Mouse (Mus musculus) gastrocnemius, adult 18-20 months (tissue): ENCODE data around the gene Ccdc175. TPM values are rescaled to one million over a fixed set of nuclear protein-coding genes. Genes with fewer than 3 reads are reported as not detected.

Experiments
- DNase-seq: peaks from one replicate; pipeline ENCODE4 v3.0.0; 2021; ENCODE audit warnings: low spot score
- long read RNA-seq, 2 experiments: library from polyadenylated mRNA; stranded (forward); transcript quantifications; one replicate each; pipeline ENCODE4 v2.0.0; 2021
- total RNA-seq, 2 experiments: library from RNA; stranded (reverse); gene quantifications; 2 replicates each; pipeline ENCODE4 v1.2.3; 2021

Gene Ccdc175
- total RNA-seq: not detected
- long read RNA-seq, experiment 1: 0 reads
- long read RNA-seq, experiment 2: 0 reads

DNA sequence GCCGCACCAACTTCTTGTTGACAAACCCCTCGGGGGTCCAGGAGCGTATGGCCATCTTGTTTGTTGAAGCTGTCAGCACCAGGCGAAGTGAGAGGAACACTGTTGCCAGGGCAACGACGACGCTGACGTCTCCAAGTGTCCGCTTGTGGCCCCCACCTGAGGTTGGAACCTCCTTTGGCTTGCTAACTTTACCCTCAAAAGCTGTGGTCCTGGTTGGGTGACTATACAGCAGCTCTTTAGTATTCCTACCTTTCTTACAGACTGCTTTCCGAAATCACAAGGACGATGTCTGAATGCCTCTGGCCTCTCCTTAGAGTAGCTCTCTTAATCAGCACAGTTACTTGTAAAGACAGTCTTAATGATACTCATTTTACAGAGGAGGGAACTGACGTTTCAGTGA lies at the start of gene Ccdc175:
TSS of gene Ccdc175 (minus strand) at position 101 of the 400 bp plus-strand sequence.
- no peak for DNase-seq

DNA sequence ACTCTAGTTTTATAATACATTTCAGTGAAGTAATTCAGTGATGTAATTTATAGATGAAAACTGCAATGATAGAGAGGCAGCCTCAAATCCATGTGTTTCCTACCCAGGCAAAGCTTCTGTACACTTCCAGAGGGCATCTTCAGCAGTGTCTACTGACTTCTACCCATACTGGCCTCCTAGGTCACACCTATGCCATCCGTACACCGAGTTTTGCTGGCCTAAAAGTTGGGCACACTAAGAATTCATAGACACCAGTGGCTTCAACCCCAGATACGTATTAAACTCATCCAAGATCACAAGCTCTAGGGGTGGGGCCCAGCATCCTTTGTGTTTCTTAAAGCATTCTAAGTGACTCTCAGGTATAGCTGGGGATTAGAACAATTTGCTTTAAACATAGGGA lies 49.3 kb upstream of the Ccdc175 start:
- DNase-seq: no peak

DNA sequence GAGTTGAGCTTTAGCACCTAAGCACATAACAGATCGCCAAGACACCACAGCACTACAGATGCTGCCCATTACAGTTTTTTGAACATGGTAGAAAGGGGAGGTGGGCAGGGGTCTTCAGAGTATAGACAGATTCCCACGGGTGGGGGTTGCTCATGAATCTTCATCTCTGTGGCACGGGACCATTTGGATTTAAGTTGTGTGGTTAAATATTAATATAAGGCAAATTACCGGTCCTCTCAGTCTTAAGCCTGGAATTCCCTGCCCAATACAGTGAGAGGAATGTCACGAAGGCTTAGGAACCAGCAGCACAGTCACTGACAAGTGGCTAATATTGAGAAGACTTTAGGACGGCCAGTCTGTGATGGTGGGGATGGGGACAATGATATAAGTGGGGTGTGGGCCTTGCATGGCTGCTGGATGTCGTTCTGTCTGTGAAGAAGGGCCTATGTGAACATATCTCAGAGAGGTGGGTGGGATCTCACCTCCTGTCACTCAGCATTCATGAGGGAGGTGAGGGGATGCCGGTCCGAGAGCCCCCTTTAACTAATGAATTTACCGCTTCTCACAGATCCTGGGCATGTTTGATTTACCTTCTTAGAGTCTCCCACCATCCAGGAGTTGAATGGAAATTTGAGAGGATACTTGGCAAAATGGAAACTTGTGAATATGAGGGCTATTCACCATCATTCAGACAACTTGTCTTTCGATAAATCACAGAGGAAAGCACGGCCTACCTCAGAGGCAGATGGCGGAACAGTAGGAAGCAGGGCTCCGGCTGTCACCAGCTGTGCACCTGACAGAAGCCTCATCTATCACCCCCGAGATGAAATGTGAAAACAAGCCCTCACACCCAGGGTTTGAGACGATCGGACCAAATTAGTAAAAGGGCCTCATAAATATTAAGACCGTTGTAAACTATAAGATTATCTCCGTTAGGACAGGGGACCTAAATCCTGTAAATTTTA lies 48.3 kb upstream of the Ccdc175 start:
- no peak for DNase-seq

DNA sequence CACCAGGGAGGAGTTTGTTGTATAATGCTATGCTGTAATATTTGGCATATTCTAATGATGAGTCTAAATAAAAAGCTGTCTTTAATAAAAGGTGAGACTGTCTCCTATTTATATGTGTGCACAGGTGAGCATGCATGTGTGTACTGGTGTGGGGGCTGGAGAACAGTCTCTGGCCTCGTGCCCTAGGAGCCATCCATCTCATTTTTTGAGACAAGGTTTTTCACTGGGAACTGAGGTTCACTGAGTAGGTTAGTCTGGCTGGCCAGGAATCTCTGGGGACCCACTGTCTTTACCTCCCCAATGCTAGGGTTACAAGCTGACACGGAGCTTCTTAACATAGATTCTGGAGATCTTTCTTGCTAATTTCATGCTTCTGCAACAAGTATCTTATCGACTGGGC lies 47.3 kb upstream of the Ccdc175 start:
- no peak for DNase-seq

DNA sequence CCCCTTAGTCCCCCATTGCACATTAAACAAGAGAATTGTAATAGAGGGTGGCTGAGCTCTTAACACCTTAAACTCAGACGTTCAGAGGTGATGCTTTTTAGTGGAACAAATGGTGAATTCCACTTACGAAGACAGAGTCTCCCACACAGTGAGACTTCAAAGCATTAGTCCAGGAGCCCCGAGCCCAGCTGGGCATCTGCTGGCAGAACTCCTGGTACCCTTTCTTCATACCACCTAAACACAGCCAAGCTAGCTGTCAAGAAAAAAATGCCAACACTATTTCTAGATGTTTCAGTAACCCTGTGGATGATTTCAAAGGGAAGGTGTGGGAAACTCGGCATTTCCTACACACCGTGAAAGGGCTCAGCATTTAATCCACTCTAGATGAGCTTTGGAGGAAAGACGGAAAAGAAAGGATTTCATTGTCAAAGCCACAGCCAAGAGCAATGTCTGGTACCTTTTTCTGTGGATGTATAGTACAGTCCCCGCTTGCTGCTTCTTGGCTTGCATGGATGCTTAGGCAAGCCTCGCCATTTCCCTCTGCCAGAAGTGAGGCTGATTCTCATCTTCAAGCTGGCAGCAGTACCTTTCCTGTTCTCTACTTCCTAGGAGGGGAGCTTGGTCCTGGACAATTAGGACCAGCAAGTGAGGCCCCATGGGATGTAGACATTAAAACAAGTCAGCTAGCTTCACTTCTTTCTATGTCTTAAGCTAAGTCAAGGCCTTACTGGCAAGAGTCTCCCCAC lies 44.8 kb upstream of the Ccdc175 start:
- no peak for DNase-seq

DNA sequence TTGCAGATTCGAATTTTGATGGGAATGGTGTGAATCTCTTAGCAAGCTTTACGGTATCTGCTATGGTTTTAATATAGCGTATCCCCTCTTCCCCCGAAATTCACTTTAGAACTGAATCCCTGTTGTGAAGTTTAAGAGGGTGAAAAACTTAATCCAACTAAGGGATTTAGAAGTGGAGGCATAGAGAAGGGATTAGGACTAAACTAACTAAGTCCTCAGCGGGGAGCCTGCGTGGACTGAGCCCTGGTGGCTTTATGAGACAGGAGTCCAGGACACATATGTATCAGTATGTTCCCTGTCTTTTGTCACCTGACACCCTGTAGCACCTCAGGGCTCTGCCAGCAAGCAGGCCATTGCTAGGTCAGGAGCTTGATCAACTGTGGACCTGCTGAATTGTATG lies 42.9 kb upstream of the Ccdc175 start:
- DNase-seq: no peak

DNA sequence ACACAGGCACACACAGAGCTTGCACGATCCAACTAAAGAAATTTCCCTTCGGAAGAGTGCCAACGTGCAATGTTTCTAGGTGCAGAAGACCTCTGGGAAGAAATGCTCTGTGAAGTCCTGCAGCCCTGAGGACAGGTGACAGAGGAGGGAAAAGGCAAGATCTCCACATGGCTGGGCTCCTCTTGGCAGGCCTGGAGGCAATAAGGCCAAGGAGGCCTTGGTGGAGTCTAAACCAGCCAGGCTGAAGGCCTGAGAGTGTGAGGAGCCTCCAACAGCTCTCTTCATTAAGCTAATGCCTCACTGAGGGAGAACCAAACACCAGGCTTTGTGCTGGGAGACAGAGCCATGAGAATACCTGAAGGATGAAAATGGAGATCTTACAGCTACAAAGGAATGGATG lies 40.5 kb upstream of the Ccdc175 start:
- DNase-seq: no peak

DNA sequence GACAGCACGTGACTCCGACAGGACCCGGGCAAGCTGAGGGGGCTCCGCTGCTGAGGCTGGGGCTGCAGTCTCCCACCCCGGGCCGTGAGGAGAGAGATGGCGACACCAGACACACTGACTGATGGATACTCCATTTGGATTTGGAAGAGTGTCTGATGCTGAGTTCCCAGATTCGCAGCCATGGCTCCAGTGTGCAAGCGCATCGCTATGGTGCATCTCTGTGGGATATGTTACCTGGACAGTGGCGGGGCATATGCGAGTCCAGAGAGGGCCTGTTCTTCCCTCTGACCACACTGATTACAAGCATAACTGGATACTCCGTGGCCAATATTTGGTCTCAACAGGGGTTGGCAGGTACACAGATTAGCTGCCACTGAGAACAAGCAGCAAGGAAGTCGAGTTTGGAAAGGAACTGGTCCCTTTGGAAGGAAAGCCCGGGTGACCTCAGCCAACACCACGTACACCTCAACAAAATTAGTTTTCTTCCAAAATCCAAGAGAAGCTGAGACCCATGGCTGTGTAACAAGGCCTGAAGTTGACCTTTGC lies 38.8 kb upstream of the Ccdc175 start:
- no peak for DNase-seq

DNA sequence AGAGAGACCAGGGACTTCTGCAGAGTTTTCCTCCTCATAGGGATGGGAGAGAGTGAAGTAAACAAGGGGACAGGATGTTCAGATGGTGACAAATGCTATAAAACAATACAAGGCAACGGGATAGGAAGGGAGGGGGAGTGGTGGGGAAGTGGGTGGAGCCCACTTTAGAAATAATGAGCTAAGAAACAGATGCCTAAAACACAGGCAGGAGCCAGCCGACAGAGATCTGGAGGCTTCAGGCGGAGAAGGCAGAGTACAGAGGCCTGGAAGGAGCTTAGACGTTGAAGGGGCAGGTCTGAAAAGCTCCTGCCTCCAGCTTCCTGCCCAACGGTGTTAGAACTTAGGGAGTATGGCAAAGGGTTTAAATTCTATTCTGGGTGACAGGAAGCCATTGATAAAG lies 28.7 kb upstream of the Ccdc175 start:
- DNase-seq: no peak

DNA sequence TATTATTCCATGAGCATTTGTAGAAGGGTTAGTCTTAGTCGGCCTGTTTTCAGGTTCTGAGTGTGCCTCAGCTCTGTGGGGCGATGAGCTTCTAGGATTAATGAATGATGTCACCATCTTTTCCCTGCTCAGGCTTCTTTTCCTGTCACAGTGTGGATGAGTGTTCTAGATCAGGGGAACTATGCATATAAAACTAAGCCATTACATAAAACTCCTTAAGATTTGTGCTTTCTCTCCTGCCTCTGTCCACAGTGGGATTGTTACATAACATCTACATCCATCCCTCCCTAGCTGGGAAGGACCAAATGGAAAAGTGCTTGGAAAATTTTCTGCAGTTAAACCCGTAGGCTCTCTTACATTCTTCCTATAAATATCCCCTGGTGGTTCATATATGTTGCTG lies 16.0 kb upstream of the Ccdc175 start:
- DNase-seq: no peak

DNA sequence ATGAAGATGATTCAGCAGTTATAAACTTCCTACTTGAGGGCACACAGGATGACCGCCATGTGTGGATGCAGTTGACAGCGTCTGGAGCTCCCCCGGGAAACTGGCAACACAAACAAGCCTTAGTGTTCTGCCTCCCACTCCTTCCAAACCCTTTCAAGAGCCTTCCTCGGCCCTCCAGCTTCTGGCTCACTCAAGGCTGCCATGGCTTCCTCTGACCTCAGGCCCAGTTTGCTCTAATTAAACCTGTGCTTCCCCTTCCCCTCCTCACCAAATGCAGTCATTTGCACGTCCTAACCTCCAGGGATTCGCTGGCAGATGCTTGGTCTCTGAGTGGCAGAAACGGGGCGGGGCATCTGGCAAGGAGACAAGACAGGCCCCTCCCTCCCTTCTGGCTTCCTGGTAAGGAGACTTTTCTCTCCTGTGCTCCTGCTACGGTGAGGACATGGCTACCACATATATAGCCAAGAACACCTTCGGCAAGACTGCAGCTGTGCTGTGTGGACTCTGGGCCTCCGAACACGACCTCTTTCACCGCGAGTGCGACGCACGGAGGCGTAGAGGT lies 13.2 kb upstream of the Ccdc175 start:
- no peak for DNase-seq

DNA sequence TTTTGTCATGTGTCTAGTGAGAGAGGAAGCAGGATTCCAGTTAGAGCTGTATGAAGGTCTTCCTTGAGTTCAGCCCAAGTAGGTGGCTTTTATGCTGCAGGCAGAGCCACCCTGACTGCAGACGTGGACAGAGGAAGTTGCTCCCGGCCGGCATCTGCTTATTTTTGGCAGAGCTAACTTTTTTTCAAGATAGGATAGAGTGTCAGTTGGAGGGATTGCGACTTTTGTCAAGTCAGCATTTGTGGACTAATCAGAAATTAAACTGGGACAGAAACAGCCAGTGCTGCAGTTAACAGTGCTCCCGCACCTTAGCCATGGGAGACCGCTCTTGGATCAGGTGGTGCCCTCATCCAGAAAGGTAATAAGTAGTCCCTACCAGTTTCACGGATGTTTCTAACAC lies 12.6 kb upstream of the Ccdc175 start:
- DNase-seq: no peak

DNA sequence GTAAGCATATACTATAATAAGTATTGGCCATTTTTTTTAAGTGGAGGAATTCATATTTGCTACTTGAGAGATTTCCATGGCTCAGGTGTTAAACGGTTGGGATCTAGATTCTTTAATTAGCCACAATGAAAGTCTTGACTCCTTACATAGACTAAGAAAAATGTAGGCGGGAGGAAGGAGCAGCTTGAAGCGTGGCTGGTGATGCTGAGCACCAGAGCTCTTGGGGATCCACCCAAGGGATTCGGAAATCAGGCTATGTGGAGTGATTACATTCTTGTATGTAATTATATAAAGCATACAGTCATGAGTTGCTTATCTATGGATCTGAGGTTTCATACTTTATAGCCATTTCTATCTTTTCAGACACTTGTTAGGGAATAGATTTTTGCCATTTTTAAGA lies 5.3 kb downstream of the Ccdc175 start:
- DNase-seq: no peak

DNA sequence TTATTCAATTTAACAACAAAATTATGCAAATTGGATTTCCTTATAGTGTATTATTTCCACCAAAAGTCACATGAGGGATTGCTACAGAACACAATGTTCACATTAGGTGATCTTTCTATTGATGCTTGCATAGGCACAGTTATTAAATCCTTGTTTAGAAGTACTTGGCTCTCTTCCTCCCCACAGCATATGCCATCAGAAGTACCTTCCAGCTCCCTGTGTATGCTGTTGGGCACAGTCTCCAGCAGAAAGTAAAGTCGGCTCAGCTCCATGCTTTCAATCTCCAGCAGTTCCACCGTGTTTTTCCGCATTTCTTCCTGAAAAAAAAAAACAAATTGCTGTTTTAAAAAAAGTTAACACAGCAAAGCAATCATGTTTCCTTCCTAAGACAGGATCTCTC lies 6.5 kb downstream of the Ccdc175 start:
- no peak for DNase-seq

DNA sequence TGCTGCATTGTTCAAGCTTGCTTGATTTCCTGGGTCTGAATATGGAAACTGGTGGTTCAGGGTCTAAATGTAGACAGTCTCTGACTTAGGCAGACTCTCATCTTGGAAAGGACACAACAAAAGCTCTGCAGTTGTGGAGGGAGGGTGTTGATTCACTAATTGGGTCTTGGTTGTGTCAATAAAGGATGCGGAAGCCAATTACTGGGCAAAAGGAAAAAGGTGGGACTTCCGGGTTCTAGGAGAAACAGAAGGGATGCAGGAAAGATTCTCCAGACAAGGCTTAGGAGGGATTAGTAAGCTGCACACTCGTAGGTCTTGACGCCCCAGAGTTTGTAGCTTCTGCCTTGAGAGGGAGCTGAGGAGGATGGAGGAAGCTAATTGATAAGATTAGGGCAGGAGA lies 26.4 kb downstream of the Ccdc175 start:
- no peak for DNase-seq

DNA sequence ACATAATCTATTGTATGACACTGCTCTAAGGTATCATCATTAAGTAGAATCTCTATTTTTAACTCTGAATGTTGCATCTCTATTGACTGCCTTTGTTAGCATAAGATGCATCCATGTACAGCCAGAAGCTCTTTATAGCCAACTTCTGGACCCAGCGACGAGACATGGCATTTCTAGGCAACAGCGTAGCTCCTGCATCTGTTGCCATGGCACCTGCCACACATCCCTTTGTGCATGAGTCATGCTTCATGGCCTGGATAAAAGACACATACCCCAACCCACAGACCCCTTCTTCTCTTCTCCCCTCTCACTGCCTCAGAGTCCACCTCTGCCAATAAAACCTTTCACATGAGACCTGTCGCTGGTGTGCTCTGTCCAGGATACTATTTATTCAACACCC lies 34.0 kb downstream of the Ccdc175 start:
- DNase-seq: no peak

DNA sequence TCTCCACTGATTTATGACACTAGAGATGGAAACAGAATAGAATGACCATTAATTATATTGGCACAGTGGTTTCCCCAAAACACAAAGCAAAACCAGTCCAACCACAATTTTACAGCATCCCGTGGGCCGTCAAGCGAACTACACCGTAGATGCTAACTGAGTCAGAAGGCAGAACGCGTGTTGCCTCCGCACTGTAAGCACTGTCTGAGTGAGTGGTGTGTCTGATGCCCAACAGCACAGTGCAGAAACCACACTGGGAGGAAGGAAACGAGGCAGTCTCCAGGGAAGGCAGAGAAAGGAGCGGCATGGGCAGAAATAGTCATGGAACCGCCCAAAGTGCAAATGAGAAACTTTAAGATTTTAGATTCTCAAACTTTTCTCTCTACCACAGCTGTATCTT lies 55.6 kb downstream of the Ccdc175 start:
- no peak for DNase-seq

DNA sequence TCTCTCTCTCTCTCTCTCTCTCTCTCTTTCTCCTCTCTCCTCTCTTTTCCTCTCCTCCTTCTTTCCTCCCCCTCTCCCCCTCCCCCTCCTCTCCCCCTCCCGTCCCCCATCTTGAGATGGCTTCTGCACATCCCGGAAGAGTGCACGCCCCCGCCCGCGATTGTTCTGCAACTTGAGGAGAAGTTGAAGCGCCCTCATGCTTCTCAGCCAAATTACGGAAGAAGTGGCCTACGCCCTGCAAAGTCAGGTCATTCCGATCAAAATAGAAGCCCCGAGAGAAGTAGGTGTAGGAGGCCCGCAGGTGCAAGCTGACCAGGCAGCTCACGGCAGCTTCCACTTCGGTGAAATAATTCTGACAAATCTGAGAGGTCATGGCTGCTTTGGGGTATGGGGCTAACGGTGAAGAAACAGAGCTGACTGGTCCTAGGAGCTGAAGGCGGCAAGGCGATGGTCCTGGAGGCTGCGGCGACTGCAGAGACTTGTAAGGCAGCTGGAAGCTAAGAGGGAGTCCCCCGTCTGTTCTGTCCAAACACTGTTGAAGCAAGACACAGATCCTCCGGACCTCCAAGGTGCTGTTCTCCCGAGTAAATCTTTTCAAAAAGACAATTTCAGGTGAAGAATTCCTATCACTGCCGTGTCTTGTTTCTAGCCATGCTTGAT lies 69.0 kb downstream of the Ccdc175 start:
- peak; percentile 12 for DNase-seq

DNA sequence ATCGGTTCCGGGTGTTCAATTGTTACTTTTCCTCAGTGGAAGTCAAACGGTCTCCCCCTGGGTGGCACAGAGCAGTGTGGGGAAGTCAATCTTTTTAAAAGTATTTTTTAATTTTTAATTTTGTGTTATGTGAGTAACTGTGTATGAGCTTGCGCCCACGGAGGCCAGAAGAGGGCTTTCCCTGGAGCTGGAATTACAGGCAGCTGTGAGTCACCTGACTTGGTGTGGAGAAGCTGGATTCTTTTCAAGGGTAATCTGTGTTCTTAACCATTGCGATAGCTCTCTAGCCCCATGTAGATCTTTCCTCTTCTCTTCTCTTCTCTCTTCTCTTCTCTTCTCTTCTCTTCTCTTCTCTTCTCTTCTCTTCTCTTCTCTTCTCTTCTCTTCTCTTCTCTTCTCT lies 69.7 kb downstream of the Ccdc175 start:
- peak; percentile 15 for DNase-seq

DNA sequence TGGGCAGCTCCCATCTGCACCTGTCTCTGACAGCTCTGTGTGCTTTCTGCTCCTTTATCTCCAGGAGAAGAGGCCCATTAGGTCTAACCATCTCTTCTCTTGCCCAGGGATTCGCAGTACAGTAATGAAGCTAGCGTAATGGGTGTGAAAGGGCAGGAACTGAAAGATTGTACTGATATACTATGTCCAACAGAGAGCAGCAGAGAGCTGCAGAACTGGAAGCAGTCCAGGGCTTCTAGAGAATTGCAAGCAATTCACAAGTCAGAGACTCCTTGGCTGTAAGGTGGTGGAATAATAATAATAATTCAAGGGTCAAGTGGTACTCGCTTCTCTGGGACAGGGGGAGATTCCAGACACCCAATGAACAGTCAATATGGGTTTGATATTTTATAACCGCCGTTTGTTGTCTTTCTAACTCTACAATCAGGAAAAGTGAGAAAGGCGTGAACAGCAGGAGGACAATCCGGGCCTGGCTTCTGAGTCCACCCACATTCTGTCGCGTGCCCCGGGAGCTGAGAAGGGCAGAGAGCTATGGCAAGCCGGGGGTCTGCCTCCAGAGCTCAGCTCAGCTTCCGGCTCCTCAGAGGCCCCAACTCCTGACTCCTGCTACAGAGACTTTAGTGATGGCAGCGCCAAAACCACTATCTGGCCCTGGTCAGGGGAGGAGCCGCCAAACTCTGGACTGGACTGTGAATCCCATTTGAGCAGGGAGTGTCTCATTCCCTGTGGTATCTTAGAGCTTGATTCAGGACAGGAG lies 80.1 kb downstream of the Ccdc175 start:
- DNase-seq: peak; percentile 75

DNA sequence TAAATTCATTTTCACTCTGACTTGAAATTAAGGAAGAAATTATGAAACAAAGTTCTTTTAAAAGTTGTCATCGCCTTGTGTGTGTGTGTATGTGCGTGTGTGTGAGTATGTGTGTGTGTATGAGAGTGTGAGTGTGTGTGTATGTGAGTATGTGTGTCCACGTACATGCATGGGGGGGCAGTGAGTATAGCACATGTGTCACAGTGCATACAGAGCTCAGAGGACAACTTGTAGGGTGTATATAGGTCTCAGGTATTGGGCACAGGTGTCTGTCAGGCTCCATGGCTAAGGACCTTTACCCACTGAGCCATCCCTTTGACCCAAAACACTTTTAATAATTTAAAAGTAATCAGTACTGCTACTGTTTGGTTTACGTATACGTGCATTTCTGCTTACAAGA lies 80.8 kb downstream of the Ccdc175 start:
- no peak for DNase-seq
